Mouse (Mus musculus): ENCODE data around the gene Tmem144.

The Tmem144 gene

DNA sequence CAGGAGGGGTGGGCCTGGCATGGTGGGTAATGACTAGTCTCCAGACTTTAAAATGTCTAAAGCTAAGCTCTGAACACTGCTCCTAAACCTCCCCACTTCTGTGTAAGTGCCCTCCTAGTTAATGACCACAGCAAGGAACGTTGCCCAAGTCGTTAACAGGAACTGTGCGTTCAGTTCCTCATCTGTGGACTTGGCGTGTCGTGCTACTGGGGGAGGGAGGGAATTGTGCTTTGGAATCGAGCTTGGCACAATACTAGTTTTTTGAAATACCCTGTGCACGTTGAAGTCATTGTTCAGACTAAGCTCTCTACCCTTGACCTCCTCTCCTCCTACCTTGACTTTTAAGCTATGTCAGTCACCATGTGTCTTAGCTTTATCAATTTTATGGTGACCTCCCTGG, 12.3 kb upstream of the Tmem144 start:
- DNase-seq (ENCODE audit: low spot score) = no peak

DNA sequence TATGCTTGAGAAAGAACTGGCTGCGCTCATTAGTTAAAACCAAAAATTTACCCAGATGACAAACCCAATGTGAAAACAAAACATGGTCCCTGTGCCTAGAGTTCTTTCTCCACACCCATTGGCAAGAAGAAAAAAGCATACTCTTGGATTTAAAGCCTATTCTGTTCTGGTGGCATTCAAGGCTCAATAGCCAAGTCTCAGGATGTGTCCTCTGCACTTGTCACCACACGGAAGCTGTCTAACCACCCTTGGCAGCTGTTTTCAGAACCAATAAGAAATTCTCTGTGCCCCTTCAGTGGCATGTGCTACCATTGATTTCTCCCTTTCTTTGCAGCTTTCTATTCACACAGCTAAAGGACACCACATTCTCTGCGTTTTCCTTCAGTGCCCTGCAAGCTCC, 5.6 kb upstream of the Tmem144 start:
- no peak for DNase-seq (ENCODE audit: low spot score)

DNA sequence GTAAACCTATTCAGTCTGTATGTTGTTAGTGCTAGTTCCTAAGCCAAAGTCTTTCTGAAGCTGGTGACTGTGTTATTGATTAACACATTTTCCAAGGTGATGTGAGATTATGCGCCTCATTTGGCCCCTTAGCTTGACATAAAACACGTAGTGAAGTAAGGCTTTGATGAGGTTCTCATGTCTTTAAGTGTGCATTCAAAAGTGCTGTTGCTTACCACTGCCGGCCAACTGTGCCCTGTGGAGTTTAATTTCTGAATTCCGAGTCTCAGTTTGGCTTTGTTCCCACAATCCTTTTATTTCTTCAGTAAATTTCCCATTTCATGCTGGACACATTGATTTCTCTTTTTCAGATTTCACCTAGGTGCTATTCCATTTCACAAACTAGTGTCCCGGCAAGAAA, 5.2 kb upstream of the Tmem144 start:
- DNase-seq (ENCODE audit: low spot score) = no peak

DNA sequence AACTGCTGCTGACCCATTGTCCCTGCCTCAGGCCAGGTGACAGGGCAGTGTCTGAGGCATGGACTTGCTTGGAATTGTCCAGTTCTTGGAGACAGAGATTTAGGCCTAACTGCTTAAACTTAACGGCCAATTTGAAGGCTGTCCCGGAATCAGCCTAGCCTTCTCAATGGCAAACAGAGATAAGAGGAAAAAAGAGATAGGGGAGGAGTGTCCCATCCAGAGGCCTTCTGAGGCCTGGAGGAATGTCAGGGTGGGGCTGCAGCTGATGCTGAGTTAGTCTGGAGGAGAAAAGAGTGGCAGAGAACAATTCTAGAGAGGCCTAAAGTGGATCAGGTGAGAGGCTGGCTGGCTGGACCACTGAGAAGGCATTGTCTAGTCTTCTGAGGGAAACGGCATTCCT, 465 bp downstream of the Tmem144 start:
- peak; percentile 47 for DNase-seq (ENCODE audit: low spot score)

DNA sequence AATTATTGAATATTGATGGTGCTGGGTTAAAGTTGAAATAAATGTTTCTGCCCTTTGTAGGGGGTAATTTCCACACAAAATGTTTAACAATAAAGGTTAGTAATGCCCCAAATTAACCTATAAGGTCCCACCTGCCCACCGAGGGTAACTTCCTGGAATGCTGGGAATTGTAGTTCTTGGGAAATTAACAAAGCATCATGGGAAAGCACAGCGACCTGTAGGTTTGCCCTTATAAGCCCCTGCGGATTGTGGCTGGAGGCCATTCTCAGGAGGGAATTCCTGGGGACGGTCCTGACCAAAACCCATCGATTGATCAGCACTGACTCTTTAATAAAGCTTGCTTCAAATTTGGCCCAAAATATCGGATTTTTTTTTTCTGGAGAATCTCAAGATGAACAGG, 1.9 kb downstream of the Tmem144 start:
- DNase-seq (ENCODE audit: low spot score) = peak; percentile 19

DNA sequence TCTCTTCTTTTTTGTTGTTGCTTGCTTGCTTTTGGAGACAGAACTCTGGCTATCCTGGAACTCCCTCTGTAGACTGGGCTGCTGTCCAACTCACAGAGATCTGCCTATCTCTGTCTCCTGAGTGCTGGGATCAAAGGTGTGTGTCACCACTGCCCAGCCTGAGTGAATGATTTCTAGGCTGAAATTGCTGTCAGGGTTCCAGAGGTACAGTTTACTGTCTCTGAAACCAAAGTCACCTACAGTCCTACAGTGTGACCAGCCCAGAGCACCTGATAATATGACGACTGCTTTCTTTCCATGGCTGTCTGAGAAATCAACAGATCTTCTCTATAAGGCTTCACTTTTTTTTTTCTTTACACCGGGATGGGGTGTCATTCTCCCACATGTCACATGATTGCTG, 3.0 kb downstream of the Tmem144 start:
- peak; percentile 80 for DNase-seq (ENCODE audit: low spot score)

DNA sequence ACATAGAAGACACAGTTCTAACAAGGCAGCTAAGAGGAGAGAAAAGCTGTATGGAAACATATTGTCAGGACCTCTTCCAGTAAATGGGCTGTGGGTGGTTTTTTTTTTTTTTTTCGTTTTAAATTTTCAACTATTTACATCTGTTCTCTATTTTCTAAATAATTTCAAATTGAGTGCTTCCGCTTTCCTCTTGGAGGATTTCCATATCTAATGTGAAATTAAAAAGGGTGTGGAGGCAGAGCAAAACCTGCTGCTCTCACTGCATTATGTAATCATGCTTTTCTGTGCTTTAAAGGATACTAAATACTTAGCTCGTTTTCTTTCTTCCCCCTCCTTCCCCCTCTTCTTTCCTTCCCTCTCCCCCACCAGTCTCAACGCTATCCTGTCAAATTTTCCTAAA, 3.7 kb downstream of the Tmem144 start:
- DNase-seq (ENCODE audit: low spot score) = no peak

DNA sequence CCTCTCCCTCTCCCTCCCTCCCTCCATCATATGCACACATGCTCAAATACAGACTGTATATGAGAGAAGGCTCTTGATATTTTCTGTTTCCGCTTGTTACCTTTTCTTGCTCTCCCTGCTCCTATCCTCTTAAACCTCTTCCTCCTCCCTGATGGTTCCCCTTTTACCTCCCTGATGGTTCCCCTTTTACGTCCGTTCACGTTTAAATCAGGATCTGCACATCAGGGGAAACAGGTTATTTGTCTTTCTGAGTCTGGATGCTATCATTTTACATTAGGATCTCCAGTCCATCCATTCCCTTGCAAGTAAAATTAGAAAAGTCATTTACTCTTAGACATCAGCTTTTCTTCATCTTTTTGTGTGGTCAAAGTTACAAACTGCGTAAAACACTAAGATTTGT, 5.9 kb downstream of the Tmem144 start:
- no peak for DNase-seq (ENCODE audit: low spot score)

DNA sequence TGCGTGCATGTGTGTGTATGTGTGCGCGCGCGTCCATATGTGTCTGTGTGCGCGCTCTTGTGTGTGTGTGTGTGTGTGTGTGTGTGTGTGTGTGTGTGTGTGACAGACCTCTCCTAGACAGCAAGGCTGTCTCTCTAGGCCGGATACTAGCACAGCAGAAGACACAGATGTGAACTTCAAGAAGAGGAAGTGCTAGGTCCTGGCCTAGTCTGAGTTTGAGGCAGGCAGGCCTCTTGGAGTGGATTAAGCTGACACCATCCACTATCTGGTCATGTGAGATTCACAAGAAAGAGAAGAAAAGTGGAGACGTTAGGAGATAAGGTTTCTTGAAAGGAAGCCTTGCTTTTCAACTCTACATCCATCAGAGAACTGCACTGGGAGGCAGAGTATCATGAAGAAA, 8.6 kb downstream of the Tmem144 start:
- DNase-seq (ENCODE audit: low spot score) = no peak

DNA sequence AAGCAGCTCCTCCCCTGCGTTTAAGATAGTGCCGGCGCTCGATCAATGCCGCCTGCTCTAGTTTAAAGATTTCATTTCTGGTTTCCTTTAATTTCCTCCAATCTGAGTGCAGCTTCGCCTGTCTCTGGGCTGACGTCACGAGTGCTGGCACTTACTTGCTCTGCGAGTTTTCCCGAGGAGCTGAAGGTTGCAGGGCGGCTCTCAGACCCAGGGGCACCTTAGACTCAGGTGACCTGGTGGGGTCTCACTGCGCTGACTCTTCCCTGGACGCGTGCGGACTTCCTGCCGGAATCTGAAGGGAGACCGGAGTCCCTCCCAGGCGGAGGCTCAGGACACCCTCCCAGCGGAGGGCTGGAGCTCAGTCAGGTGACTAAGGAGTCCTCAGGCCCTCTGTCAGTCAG, 10.0 kb downstream of the Tmem144 start:
- peak; percentile 88 for DNase-seq (ENCODE audit: low spot score)

DNA sequence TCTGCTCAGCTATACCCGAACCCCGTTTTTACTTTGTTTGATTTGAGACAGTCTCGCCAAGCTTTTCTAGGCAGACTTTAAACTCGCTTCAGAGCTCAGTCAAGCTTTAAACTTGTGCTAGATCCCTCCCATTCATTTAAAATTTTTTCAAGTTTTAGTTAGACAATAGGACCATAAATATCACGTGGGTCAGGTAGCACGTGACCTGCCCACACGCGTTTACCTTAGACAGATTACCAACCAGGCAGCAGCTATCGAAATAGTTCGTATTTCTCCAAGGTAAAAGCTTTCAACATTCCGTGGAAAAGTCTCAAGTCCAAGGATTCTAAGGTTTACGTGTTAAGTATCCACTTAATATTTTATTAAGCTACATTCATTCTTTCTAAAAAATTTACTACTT, 10.4 kb downstream of the Tmem144 start:
- DNase-seq (ENCODE audit: low spot score) = peak; percentile 76

DNA sequence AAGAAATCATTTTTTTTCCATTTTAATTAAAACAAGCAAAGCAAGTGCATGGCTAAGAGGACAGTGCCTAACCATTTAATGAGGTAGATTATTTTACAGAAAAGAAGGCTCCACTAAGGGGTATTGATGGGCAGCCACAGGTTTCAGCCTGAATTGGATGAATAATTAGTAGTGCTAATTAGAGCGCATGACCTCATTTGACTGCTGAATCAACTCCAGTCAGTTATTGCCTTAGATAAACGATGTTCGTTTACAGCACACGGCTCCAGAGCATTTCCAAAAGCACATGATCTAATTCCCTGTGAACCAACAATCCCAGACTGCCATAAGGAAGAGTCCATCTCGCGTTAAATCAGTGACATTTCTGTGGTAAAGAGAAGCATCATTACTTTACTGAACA, 11.1 kb downstream of the Tmem144 start:
- DNase-seq (ENCODE audit: low spot score) = no peak

DNA sequence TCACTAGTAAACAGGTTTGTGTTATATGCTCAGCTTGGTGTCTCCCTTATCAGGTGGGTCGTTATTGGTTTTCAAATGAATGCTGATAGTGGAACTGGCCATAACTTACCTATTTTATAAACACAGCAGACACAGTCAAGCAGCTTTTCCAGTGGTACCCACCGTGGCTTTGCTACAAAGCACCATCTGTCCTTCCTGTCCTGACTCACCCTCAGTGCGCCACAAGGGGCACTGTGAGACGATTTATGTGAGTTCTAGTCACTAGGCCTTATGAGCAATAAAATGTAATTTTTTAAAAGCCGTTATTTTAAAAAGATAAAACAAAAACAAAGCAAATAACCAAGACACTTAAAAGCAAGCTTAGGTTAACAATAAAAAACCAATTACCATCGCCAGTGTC, 13.8 kb downstream of the Tmem144 start:
- DNase-seq (ENCODE audit: low spot score) = no peak

DNA sequence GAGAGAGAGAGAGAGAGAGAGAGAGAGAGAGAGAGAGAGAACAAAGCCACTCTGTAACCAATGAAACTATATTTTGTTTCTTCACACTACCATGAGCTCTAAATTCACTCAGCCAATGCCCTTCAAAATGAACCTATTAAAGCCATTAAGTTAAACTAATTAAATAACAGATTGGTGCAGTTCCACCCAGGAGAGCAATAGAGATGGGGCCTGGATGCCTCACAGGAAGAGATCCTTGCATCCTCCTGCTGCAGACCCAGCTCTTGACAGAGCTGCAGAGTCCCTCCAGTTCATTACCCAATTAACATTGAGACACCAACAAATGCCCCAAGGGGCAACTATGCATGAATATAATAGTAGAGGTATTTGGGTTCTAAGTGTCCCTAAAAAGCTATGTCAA, 23.3 kb downstream of the Tmem144 start:
- no peak for DNase-seq (ENCODE audit: low spot score)

DNA sequence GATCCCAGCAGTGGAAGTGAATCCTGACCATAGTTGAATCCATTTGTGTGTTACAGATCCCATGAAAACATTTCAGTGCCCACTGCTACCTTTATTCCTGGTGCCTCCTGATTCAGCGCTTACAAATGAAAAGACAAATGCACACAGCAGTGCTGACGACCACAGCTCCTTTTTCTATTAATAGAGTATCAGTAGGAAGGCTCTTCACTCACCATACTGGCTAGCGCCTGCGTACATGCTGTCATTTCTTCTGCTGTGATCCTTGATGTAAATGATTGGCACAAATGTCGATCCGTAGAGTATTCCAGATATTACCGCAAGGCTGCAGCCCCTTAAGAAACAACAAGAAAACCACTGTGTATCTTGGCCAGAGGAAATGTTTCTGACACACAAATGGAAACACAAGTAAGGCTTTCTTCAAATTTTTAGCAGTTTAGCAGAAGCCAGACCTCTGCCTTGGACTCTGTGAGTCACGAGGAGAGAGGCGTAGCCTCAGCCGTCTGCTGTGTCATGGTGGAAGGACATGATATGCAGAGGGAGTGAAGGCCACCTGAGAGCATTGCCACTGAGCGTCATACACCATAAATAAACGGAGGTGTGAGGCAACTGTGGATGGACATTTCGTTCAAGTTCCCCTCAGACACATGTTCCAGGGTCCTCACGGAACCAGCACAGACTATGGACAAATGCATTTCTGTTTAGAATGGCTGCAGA, 27.3 kb downstream of the Tmem144 start:
- no peak for DNase-seq (ENCODE audit: low spot score)

DNA sequence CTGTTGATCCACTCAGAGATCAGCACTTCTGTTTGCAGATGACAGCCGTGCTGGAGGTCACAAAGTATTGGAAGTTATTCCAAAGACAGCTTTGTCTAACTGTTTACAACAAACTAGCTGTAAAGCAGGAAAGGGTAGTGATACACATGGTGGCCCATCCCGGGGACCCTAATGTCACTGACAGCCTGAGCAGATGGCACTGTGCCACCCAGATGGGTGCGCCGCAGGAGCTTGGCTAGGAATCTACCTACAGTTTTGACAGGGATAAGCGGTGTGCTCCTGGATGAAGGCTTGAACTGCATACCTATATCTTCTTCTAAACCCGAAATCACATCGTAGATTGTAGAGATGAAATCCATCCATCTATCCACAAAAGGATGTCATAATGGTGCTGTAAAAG, 29.4 kb downstream of the Tmem144 start:
- no peak for DNase-seq (ENCODE audit: low spot score)

DNA sequence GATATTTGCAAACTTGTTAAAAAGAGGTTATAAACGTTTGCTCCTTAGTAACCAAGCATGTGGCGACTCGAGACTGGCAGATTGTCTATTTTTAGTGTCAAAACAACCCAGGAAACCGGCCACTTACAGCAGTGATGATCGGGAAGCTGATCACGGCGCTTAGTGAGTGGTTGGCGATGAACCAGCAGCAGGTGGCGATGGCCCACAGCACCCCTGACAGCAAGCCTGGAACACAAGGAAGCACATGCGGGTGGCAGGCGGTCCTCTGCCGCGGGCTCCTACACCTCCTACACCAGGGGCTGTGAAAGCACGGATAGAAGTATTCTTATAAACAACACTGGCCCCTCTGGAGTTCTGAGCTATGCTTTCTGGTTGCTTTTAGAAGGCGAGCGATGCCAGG, 31.4 kb downstream of the Tmem144 start:
- no peak for DNase-seq (ENCODE audit: low spot score)

DNA sequence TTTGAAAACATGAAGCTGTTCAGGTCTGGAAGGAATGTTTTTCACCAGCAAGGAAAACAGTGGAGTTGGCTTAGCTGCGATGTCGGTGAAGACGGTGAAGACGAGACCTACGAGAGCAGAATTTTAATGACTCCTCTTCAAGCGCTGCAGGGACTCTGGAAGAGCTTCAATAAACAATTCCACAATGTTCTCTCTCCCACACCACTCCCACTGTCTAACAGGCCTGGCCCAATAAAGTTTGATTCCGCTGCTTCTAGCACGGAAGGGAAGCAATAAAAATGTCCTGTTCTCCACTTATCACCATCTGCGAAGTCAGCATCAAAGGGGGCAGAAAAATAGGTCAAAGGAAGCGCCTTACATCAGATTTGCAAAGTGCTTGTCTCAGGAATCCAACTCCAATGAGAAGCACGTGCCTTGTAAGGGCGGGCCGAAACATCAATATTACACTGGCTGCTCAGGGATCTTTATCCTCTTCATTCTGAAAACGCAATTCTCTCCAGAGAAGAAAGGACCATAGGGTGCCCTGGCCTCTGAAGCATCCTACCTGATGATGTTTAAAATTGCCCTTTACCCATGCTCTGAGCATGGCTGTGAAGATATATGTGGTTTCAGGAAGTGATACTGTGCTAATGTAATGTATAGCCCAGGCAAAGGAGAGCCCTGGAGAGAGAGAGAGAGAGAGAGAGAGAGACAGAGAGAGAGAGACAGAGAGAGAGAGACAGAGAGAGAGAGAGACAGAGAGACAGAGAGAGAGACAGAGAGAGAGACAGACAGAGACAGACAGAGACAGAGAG, 34.2 kb downstream of the Tmem144 start:
- DNase-seq (ENCODE audit: low spot score) = no peak

DNA sequence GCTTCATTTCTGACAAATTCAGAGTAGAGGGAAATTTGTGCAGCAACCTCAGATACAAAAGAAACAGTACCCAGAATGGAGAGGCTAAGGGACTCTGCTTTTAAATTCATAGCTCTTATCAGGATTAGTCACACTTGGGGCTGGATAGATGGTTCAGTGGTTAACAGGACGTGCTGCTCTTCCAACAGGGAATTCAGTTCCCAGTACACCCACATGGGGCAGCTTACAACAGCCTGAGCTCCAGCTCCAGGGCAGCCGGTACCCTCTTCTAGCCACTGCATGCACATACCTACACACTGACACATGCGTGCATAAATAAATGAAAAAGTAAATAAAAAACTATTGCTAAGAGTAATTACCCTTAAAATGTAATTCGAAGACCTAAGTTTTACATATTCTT, 36.3 kb downstream of the Tmem144 start:
- no peak for DNase-seq (ENCODE audit: low spot score)

DNA sequence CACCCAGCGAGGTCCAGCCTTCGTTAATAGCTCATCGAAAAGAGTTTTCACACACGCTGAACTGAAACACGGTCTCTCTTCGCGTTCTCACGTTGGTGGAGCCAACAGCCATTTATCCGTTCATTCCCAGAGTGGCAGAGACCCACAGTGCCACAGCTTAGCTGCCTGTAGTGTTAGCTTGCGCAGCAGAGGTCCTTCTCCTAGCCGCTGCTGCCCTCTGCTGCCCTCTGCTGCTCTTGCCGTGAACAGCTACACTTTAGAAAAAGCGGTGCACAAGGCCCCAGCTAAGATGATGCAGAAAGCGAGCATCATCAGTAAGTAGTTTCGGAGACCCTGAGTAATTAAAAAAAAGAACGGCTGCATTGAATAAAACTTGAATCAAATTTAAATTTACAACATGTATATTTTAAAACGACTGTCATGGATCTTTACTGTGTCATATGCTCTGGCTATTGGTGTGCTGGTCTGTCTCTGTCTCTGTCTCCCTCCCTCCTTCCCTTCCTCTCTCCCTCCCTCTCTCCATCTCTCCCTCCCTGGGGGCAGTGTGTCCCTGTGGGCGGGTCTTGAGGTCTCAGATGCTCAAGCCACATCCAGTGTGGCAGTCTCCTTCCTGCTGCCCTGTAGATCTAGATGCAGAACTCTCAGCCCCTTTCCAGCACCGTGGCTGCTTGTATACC, 38.6 kb downstream of the Tmem144 start:
- DNase-seq (ENCODE audit: low spot score) = peak; percentile 57

DNA sequence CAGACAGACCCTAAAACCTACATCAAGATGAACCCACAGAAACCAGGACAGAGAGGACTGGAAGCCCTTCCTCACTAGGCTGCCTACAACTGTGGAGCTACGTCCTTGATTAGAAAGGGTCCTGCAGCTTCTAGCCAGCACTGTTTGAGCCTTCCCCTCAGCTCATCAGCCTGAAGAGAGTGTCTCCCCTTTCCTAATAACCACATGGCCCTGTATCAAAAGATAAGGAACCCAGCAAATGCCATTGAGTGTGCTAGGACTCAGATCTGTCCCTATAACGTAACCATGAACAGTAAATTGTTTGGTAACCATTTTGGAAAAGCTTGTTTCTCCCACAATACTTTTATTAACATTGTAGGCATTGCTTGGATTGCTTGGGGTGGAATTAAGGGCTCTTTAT, 40.5 kb downstream of the Tmem144 start:
- DNase-seq (ENCODE audit: low spot score) = no peak

DNA sequence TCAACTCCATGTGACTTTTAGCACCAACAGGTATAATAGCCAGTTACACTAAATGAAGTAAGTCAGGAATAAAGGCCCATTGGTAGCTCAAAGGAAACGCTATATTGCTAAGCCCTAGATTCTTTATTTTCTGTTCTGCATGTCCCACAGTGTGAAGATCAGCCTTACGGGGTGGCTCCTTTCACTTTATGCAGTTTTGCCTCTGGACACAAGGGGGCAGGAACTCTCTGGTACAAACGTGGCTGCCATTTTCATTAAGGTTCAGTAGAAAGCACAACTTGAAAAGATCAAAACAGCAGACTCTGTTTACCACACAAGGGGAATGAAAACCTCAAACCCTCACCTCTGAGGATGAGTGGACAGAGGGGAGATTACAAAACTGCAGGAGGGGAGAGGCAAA, 40.9 kb downstream of the Tmem144 start:
- DNase-seq (ENCODE audit: low spot score) = no peak

DNA sequence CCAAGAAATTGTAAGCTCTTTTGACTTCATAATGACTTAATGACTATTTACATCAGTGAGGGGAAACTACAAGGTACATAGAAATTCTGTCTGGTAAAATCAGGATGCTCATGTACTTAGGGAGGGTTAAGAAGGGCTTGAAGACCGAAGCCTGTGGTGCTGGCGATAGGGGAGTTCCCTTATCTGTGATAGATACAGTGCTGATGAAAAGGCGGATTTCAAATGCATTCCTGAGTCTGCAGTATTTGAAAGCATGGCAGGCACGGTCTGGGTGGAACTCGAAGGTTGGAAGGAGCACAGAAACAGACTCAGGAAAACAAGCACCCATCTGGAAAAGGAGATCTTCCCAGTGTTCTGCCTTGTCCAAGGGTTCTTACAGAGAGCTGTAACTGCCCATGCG, 42.0 kb downstream of the Tmem144 start:
- no peak for DNase-seq (ENCODE audit: low spot score)

Measured in yolk sac, embryonic 10.5 days (tissue).